Mouse (Mus musculus): ENCODE data around the gene Tbc1d8. TPM values are rescaled to one million over a fixed set of nuclear protein-coding genes. Genes with fewer than 3 reads are reported as not detected.

The Tbc1d8 gene
- total RNA-seq, 2 experiments from 2014 or later = 6.6 to 7.4 TPM

GRCm38 (mm10) chr1:39368267-39368841 lies 110.2 kb downstream of the Tbc1d8 start:
- peak; percentile 20 to 33 for DNase-seq
- intact Hi-C loops (cut with DNase I) = loop anchor here (10.0 kb wide), 1 partner anchor 1374 kb away; the partner anchor contains the start of genes Eif5b and Txndc9

- DNase-seq = peak; percentile 98 to 99
- intact Hi-C loops (cut with DNase I) = loop anchor here (10.0 kb wide), 1 partner anchor 1373 kb away; the partner anchor contains the start of genes Eif5b and Txndc9
Observed at GRCm38 (mm10) chr1:39367601-39368266, 110.8 kb downstream of the Tbc1d8 start, which contains the start of gene Rpl31. Rpl31 (plus strand) TSS chr1:39367842.

GRCm38 (mm10) chr1:39367045-39367444 lies 111.5 kb downstream of the Tbc1d8 start:
- DNase-seq = no peak
- intact Hi-C loops (cut with DNase I) = loop anchor here (10.0 kb wide), 1 partner anchor 1372 kb away; the partner anchor contains the start of genes Eif5b and Txndc9

GRCm38 (mm10) chr1:39365562-39365961 lies 113.0 kb downstream of the Tbc1d8 start:
- intact Hi-C loops (cut with DNase I) = loop anchor here (10.0 kb wide), 1 partner anchor 1371 kb away; the partner anchor contains the start of genes Eif5b and Txndc9

GRCm38 (mm10) chr1:39362515-39362893 lies 116.1 kb downstream of the Tbc1d8 start:
- no peak for DNase-seq
- intact Hi-C loops (cut with DNase I) = loop anchor here (10.0 kb wide), 1 partner anchor 1368 kb away; the partner anchor contains the start of genes Eif5b and Txndc9

More at GRCm38 (mm10) chr1:39365562-39365961, 113.0 kb downstream of the Tbc1d8 start:
- no peak for DNase-seq

- DNase-seq = no peak
- intact Hi-C loops (cut with DNase I) = loop anchor here (10.0 kb wide), 1 partner anchor 1367 kb away; the partner anchor contains the start of genes Eif5b and Txndc9
Observed at GRCm38 (mm10) chr1:39361754-39362514, 116.6 kb downstream of the Tbc1d8 start.

- no peak for DNase-seq
- intact Hi-C loops (cut with DNase I) = no loop called here
Observed at GRCm38 (mm10) chr1:39349427-39349826, 129.1 kb downstream of the Tbc1d8 start.

GRCm38 (mm10) chr1:39349001-39349400 lies 129.6 kb downstream of the Tbc1d8 start:
- peak; percentile 52 to 67 for DNase-seq
- intact Hi-C loops (cut with DNase I) = no loop called here

- DNase-seq = peak in 1 of 2 experiments; percentile 43
- intact Hi-C loops (cut with DNase I) = loop anchor here (5.0 kb wide), 1 partner anchor 138 kb away; no protein-coding TSS in a partner anchor
Observed at GRCm38 (mm10) chr1:39344981-39345600, 133.5 kb downstream of the Tbc1d8 start.

GRCm38 (mm10) chr1:39343242-39343641 lies 135.3 kb downstream of the Tbc1d8 start:
- intact Hi-C loops (cut with DNase I) = loop anchor here (5.0 kb wide), 1 partner anchor 136 kb away; no protein-coding TSS in a partner anchor
- no peak for DNase-seq

GRCm38 (mm10) chr1:39341807-39342206 lies 136.7 kb downstream of the Tbc1d8 start:
- peak; percentile 56 for DNase-seq
- intact Hi-C loops (cut with DNase I) = loop anchor here (1.0 to 5.0 kb wide), 4 partner anchors 135 to 341 kb away; no protein-coding TSS in a partner anchor

GRCm38 (mm10) chr1:39340647-39341046 lies 137.9 kb downstream of the Tbc1d8 start:
- peak; percentile 71 to 78 for DNase-seq
- intact Hi-C loops (cut with DNase I) = loop anchor here (1.0 to 5.0 kb wide), 4 partner anchors 133 to 340 kb away; no protein-coding TSS in a partner anchor

- intact Hi-C loops (cut with DNase I) = loop anchor here (2.0 to 5.0 kb wide), 3 partner anchors 133 to 339 kb away; no protein-coding TSS in a partner anchor
Observed at GRCm38 (mm10) chr1:39340156-39340555, 138.4 kb downstream of the Tbc1d8 start.

GRCm38 (mm10) chr1:39339455-39339854 lies 139.1 kb downstream of the Tbc1d8 start:
- intact Hi-C loops (cut with DNase I) = no loop called here
- no peak for DNase-seq

More at GRCm38 (mm10) chr1:39340156-39340555, 138.4 kb downstream of the Tbc1d8 start:
- DNase-seq = no peak

GRCm38 (mm10) chr1:39338831-39339230 lies 139.7 kb downstream of the Tbc1d8 start:
- intact Hi-C loops (cut with DNase I) = no loop called here
- DNase-seq = no peak

GRCm38 (mm10) chr1:39336788-39337187 lies 141.8 kb downstream of the Tbc1d8 start:
- no peak for DNase-seq
- intact Hi-C loops (cut with DNase I) = no loop called here

GRCm38 (mm10) chr1:39335561-39336196 lies 142.9 kb downstream of the Tbc1d8 start:
- intact Hi-C loops (cut with DNase I) = no loop called here
- no peak for DNase-seq

GRCm38 (mm10) chr1:39332456-39332855 lies 146.1 kb downstream of the Tbc1d8 start:
- intact Hi-C loops (cut with DNase I) = no loop called here
- DNase-seq = no peak

GRCm38 (mm10) chr1:39330857-39331594 lies 147.5 kb downstream of the Tbc1d8 start:
- peak; percentile 80 to 82 for DNase-seq
- intact Hi-C loops (cut with DNase I) = no loop called here

Data from heart, postnatal 10 days (tissue).